Mouse (Mus musculus): ENCODE results near the gene Fbxl13.

The Fbxl13 gene

GRCm38 (mm10) chr5:21680029-21680428 is 34.6 kb upstream of the Fbxl13 start:
- peaks cover 7% of the 10 kb centered on the region; the same call in 1 of the 2 replicates for H3K36me3 ChIP-seq (ENCODE audit: insufficient read depth, low read length)
- H3K27me3 ChIP-seq (ENCODE audit: insufficient read depth, low read length), result peaks cover 17% of the 10 kb centered on the region
- H3K4me1 ChIP-seq (replicated peaks; ENCODE audit: low read depth, low read length), result peaks cover 48% of the 10 kb centered on the region
- TF ChIP-seq CTCF (conservative IDR thresholded peaks at IDR 0.05; ENCODE audit: low read length), result no peak
- no peak for TF ChIP-seq POU5F1 (IDR thresholded peaks at IDR 0.05; ENCODE audit: borderline replicate concordance, low read length)
- no peak for TF ChIP-seq NANOG (IDR thresholded peaks at IDR 0.05; ENCODE audit: borderline replicate concordance, low read length)
- H3K9me3 ChIP-seq (ENCODE audit: low read length), result peaks cover 6% of the 10 kb centered on the region
- no peak overlapping the region for H3K4me3 ChIP-seq (replicated peaks; ENCODE audit: low read length)

GRCm38 (mm10) chr5:21678363-21678762 is 32.9 kb upstream of the Fbxl13 start:
- Histone ChIP-seq H3K27me3 (ENCODE audit: insufficient read depth, low read length) (peaks cover 24% of the 10 kb centered on the region), H3K4me3 (replicated peaks; ENCODE audit: low read length) (no peak overlapping the region), H3K4me1 (replicated peaks; ENCODE audit: low read depth, low read length) (peaks cover 52% of the 10 kb centered on the region), H3K36me3 (ENCODE audit: insufficient read depth, low read length) (peaks cover 7% of the 10 kb centered on the region; the same call in 1 of the 2 replicates), H3K9me3 (ENCODE audit: low read length) (peaks cover 6% of the 10 kb centered on the region)
- no peak for TF ChIP-seq NANOG (IDR thresholded peaks at IDR 0.05; ENCODE audit: borderline replicate concordance, low read length)
- no peak for TF ChIP-seq POU5F1 (IDR thresholded peaks at IDR 0.05; ENCODE audit: borderline replicate concordance, low read length)
- no peak for TF ChIP-seq CTCF (conservative IDR thresholded peaks at IDR 0.05; ENCODE audit: low read length)

- H3K4me1 ChIP-seq (replicated peaks; ENCODE audit: low read depth, low read length), result peaks cover 52% of the 10 kb centered on the region
- no peak overlapping the region for H3K4me3 ChIP-seq (replicated peaks; ENCODE audit: low read length)
- H3K9me3 ChIP-seq (ENCODE audit: low read length), result peaks cover 6% of the 10 kb centered on the region
- peaks cover 24% of the 10 kb centered on the region for H3K27me3 ChIP-seq (ENCODE audit: insufficient read depth, low read length)
- TF ChIP-seq POU5F1 (IDR thresholded peaks at IDR 0.05; ENCODE audit: borderline replicate concordance, low read length), result no peak
- TF ChIP-seq CTCF (conservative IDR thresholded peaks at IDR 0.05; ENCODE audit: low read length), result 0 out of 2 replicates have a peak, but pooled peaks have one; percentile 11
- H3K36me3 ChIP-seq (ENCODE audit: insufficient read depth, low read length), result peaks cover 7% of the 10 kb centered on the region; the same call in 1 of the 2 replicates
These were observed 32.5 kb upstream of the Fbxl13 start for GRCm38 (mm10) chr5:21677939-21678338.

GRCm38 (mm10) chr5:21675494-21675893 is 30.1 kb upstream of the Fbxl13 start:
- TF ChIP-seq POU5F1 (IDR thresholded peaks at IDR 0.05; ENCODE audit: borderline replicate concordance, low read length) (no peak), CTCF (conservative IDR thresholded peaks at IDR 0.05; ENCODE audit: low read length) (no peak), NANOG (IDR thresholded peaks at IDR 0.05; ENCODE audit: borderline replicate concordance, low read length) (no peak)
- Histone ChIP-seq H3K9me3 (ENCODE audit: low read length) (peaks cover 6% of the 10 kb centered on the region), H3K27me3 (ENCODE audit: insufficient read depth, low read length) (peaks cover 24% of the 10 kb centered on the region), H3K4me3 (replicated peaks; ENCODE audit: low read length) (peak overlapping the region; percentile 72), H3K4me1 (replicated peaks; ENCODE audit: low read depth, low read length) (peaks cover 59% of the 10 kb centered on the region), H3K36me3 (ENCODE audit: insufficient read depth, low read length) (peaks cover 4% of the 10 kb centered on the region; the same call in 1 of the 2 replicates)

- H3K9me3 ChIP-seq (ENCODE audit: low read length), result peaks cover 6% of the 10 kb centered on the region
- peaks cover 9% of the 10 kb centered on the region for H3K36me3 ChIP-seq (ENCODE audit: insufficient read depth, low read length)
- peaks cover 24% of the 10 kb centered on the region for H3K27me3 ChIP-seq (ENCODE audit: insufficient read depth, low read length)
- no peak for TF ChIP-seq CTCF (conservative IDR thresholded peaks at IDR 0.05; ENCODE audit: low read length)
- TF ChIP-seq POU5F1 (IDR thresholded peaks at IDR 0.05; ENCODE audit: borderline replicate concordance, low read length), result no peak
- TF ChIP-seq NANOG (IDR thresholded peaks at IDR 0.05; ENCODE audit: borderline replicate concordance, low read length), result no peak
- peak overlapping the region; percentile 72 for H3K4me3 ChIP-seq (replicated peaks; ENCODE audit: low read length)
- H3K4me1 ChIP-seq (replicated peaks; ENCODE audit: low read depth, low read length), result peaks cover 59% of the 10 kb centered on the region
These were observed 29.6 kb upstream of the Fbxl13 start for GRCm38 (mm10) chr5:21675019-21675418.

- Histone ChIP-seq H3K4me3 (replicated peaks; ENCODE audit: low read length) (peak overlapping the region; percentile 72), H3K36me3 (ENCODE audit: insufficient read depth, low read length) (peaks cover 19% of the 10 kb centered on the region), H3K9me3 (ENCODE audit: low read length) (peaks cover 6% of the 10 kb centered on the region), H3K4me1 (replicated peaks; ENCODE audit: low read depth, low read length) (peaks cover 56% of the 10 kb centered on the region), H3K27me3 (ENCODE audit: insufficient read depth, low read length) (peaks cover 24% of the 10 kb centered on the region)
- TF ChIP-seq CTCF (conservative IDR thresholded peaks at IDR 0.05; ENCODE audit: low read length), result no peak
- no peak for TF ChIP-seq POU5F1 (IDR thresholded peaks at IDR 0.05; ENCODE audit: borderline replicate concordance, low read length)
- no peak for TF ChIP-seq NANOG (IDR thresholded peaks at IDR 0.05; ENCODE audit: borderline replicate concordance, low read length)
These were observed 28.3 kb upstream of the Fbxl13 start for GRCm38 (mm10) chr5:21673742-21674141.

GRCm38 (mm10) chr5:21672812-21673635 is 27.6 kb upstream of the Fbxl13 start:
- TF ChIP-seq NANOG (IDR thresholded peaks at IDR 0.05; ENCODE audit: borderline replicate concordance, low read length), result no peak
- TF ChIP-seq CTCF (conservative IDR thresholded peaks at IDR 0.05; ENCODE audit: low read length), result no peak
- TF ChIP-seq POU5F1 (IDR thresholded peaks at IDR 0.05; ENCODE audit: borderline replicate concordance, low read length), result no peak
- Histone ChIP-seq H3K4me1 (replicated peaks; ENCODE audit: low read depth, low read length) (peaks cover 58% of the 10 kb centered on the region), H3K9me3 (ENCODE audit: low read length) (peaks cover 4% of the 10 kb centered on the region), H3K36me3 (ENCODE audit: insufficient read depth, low read length) (peaks cover 18% of the 10 kb centered on the region), H3K27me3 (ENCODE audit: insufficient read depth, low read length) (peaks cover 24% of the 10 kb centered on the region), H3K4me3 (replicated peaks; ENCODE audit: low read length) (peak overlapping the region; percentile 72)

- Histone ChIP-seq H3K9me3 (ENCODE audit: low read length) (no peaks in the 10 kb centered on the region), H3K27me3 (ENCODE audit: insufficient read depth, low read length) (peaks cover under 1% of the 10 kb centered on the region; the same call in 1 of the 2 replicates), H3K4me1 (replicated peaks; ENCODE audit: low read depth, low read length) (peaks cover 53% of the 10 kb centered on the region), H3K36me3 (ENCODE audit: insufficient read depth, low read length) (peaks cover 28% of the 10 kb centered on the region), H3K4me3 (replicated peaks; ENCODE audit: low read length) (no peak overlapping the region)
- TF ChIP-seq NANOG (IDR thresholded peaks at IDR 0.05; ENCODE audit: borderline replicate concordance, low read length) (no peak), POU5F1 (IDR thresholded peaks at IDR 0.05; ENCODE audit: borderline replicate concordance, low read length) (no peak), CTCF (conservative IDR thresholded peaks at IDR 0.05; ENCODE audit: low read length) (no peak)
These were observed 23.9 kb upstream of the Fbxl13 start for GRCm38 (mm10) chr5:21669307-21669706.
